Comparison of ENCODE assay signal across 8 mouse cellular contexts in genomic region chr5:13628606-13629311, GRCm38 (mm10).
DNase-seq lines count a peak whose midpoint lies in the region; ATAC-seq and TF ChIP-seq lines count a peak whose summit lies in the region.

No protein-coding gene starts in this region.

- no peak overlapping the region for H3K27ac ChIP-seq in bone marrow, adult 2 months (ENCODE audit: control insufficient read depth, insufficient read depth, low read depth, low read length, poor library complexity)
- peak overlapping the region; percentile 35; the same call in 1 of the 2 replicates for H3K27ac ChIP-seq in embryonic facial prominence, embryonic 14.5 days (replicated peaks; ENCODE audit: low read depth, low read length)
- no peak overlapping the region for H3K27ac ChIP-seq in heart, adult 2 months
- no peak overlapping the region for H3K27ac ChIP-seq in kidney, adult 2 months (ENCODE audit: insufficient read depth, low read depth, low read length)
- H3K27ac ChIP-seq in limb, embryonic 12.5 days: peak overlapping the region; percentile 56
- peak overlapping the region; percentile 29 for H3K27ac ChIP-seq in midbrain, embryonic 15.5 days

- intact Hi-C loops in heart, adult 2 months (cut with DNase I): loop anchor here (1.0 to 2.0 kb wide), 2 partner anchors 224 to 1066 kb away; no protein-coding TSS in a partner anchor

- peak overlapping the region; percentile 48 for H3K9ac ChIP-seq in embryonic facial prominence, embryonic 14.5 days (ENCODE audit: low read depth, low read length)
- no peak overlapping the region for H3K9ac ChIP-seq in heart, adult 2 months (ENCODE audit: low read depth, low read length)
- H3K9ac ChIP-seq in limb, embryonic 12.5 days (replicated peaks): peak overlapping the region; percentile 52; the same call in 1 of the 2 replicates
- peak overlapping the region; percentile 31 for H3K9ac ChIP-seq in midbrain, embryonic 15.5 days

- DNase-seq in 3T3-L1 (ENCODE audit: low read depth, low spot score): peak; percentile 94
- DNase-seq in embryonic facial prominence, embryonic 14.5 days (ENCODE audit: low spot score): peak; percentile 93
- peak; percentile 66 to 76 for DNase-seq in heart, adult 2 months
- DNase-seq in kidney, adult 2 months: peak; percentile 78
- peak; percentile 49 to 79 for DNase-seq in spleen, postnatal 4 days (ENCODE audit: low spot score in 2 of 2)

- no peaks in the 10 kb centered on the region for H3K36me3 ChIP-seq in embryonic facial prominence, embryonic 14.5 days (ENCODE audit: control insufficient read depth, insufficient read depth, low read length)
- no peaks in the 10 kb centered on the region for H3K36me3 ChIP-seq in heart, adult 2 months (ENCODE audit: control insufficient read depth, insufficient read depth, low read length)
- no peaks in the 10 kb centered on the region for H3K36me3 ChIP-seq in kidney, adult 2 months (ENCODE audit: control insufficient read depth, insufficient read depth, low read length)
- H3K36me3 ChIP-seq in limb, embryonic 12.5 days: no peaks in the 10 kb centered on the region
- H3K36me3 ChIP-seq in midbrain, embryonic 15.5 days (replicated peaks): no peaks in the 10 kb centered on the region

- 0 out of 2 replicates have a peak, but pooled peaks have one; percentile 67 for TF ChIP-seq EP300 in heart, adult 2 months (IDR thresholded peaks at IDR 0.05; ENCODE audit: insufficient read depth, low read depth, low read length)

- peak overlapping the region; percentile 40 for H3K4me3 ChIP-seq in bone marrow, adult 2 months (replicated peaks; ENCODE audit: control insufficient read depth, low read depth, low read length)
- H3K4me3 ChIP-seq in embryonic facial prominence, embryonic 14.5 days (ENCODE audit: low read depth, low read length): peak overlapping the region; percentile 40
- peak overlapping the region; percentile 42 for H3K4me3 ChIP-seq in heart, adult 2 months
- H3K4me3 ChIP-seq in kidney, adult 2 months (ENCODE audit: insufficient read depth, low read depth, low read length): peak overlapping the region; percentile 36
- H3K4me3 ChIP-seq in limb, embryonic 12.5 days (replicated peaks): peak overlapping the region; percentile 39
- peak overlapping the region; percentile 38 for H3K4me3 ChIP-seq in midbrain, embryonic 15.5 days

- peak; percentile 91 for ATAC-seq in embryonic facial prominence, embryonic 14.5 days (ENCODE audit: low read depth)
- peak; percentile 92 for ATAC-seq in limb, embryonic 12.5 days (ENCODE audit: insufficient number of reproducible peaks, insufficient read depth, low FRiP score, low TSS enrichment, low read depth)
- ATAC-seq in midbrain, embryonic 15.5 days (replicated peaks): peak; percentile 91

- no peaks in the 10 kb centered on the region for H3K9me3 ChIP-seq in embryonic facial prominence, embryonic 14.5 days (ENCODE audit: control insufficient read depth, low read length)
- no peaks in the 10 kb centered on the region for H3K9me3 ChIP-seq in limb, embryonic 12.5 days
- H3K9me3 ChIP-seq in midbrain, embryonic 15.5 days: no peaks in the 10 kb centered on the region

- H3K27me3 ChIP-seq in embryonic facial prominence, embryonic 14.5 days (replicated peaks; ENCODE audit: control insufficient read depth, insufficient read depth, low read length): no peaks in the 10 kb centered on the region
- no peaks in the 10 kb centered on the region for H3K27me3 ChIP-seq in heart, adult 2 months (ENCODE audit: control insufficient read depth, insufficient read depth, low read length)
- no peaks in the 10 kb centered on the region for H3K27me3 ChIP-seq in kidney, adult 2 months (replicated peaks; ENCODE audit: control insufficient read depth, insufficient read depth, low read length)
- H3K27me3 ChIP-seq in limb, embryonic 12.5 days: no peaks in the 10 kb centered on the region
- peaks cover 18% of the 10 kb centered on the region; the same call in 1 of the 2 replicates for H3K27me3 ChIP-seq in midbrain, embryonic 15.5 days (replicated peaks)

- H3K4me1 ChIP-seq in bone marrow, adult 2 months (ENCODE audit: control insufficient read depth, insufficient read depth, low read length): no peaks in the 10 kb centered on the region
- H3K4me1 ChIP-seq in embryonic facial prominence, embryonic 14.5 days (ENCODE audit: control insufficient read depth, insufficient read depth, low read length): peaks cover 4% of the 10 kb centered on the region; the same call in 1 of the 2 replicates
- H3K4me1 ChIP-seq in heart, adult 2 months (ENCODE audit: control insufficient read depth, insufficient read depth, low read length): no peaks in the 10 kb centered on the region
- no peaks in the 10 kb centered on the region for H3K4me1 ChIP-seq in kidney, adult 2 months (ENCODE audit: control insufficient read depth, insufficient read depth, low read length)
- peaks cover 14% of the 10 kb centered on the region for H3K4me1 ChIP-seq in limb, embryonic 12.5 days (replicated peaks)
- peaks cover 6% of the 10 kb centered on the region; the same call in 1 of the 2 replicates for H3K4me1 ChIP-seq in midbrain, embryonic 15.5 days

- peak; percentile 84 for TF ChIP-seq CTCF in bone marrow, adult 2 months (IDR thresholded peaks at IDR 0.05; ENCODE audit: control insufficient read depth, insufficient read depth, low read length)
- peak; percentile 96 for TF ChIP-seq CTCF in heart, adult 2 months (IDR thresholded peaks at IDR 0.05)
- TF ChIP-seq CTCF in kidney, adult 2 months (conservative IDR thresholded peaks at IDR 0.05; ENCODE audit: insufficient read depth, insufficient read length, low read depth, low read length): peak; percentile 91

- no peaks in the 10 kb centered on the region for H3K79me2 ChIP-seq in heart, adult 2 months (replicated peaks; ENCODE audit: control insufficient read depth, insufficient read depth, low read length)

- H3K4me2 ChIP-seq in embryonic facial prominence, embryonic 14.5 days (ENCODE audit: low read depth, low read length): peak overlapping the region; percentile 71
- peak overlapping the region; percentile 58 for H3K4me2 ChIP-seq in limb, embryonic 12.5 days
- peak overlapping the region; percentile 59 for H3K4me2 ChIP-seq in midbrain, embryonic 15.5 days

- TF ChIP-seq POLR2A in bone marrow, adult 2 months (IDR thresholded peaks at IDR 0.05; ENCODE audit: borderline replicate concordance, control insufficient read depth, low read depth, low read length): no peak
- no peak for TF ChIP-seq POLR2A in heart, adult 2 months (IDR thresholded peaks at IDR 0.05; ENCODE audit: insufficient read depth, low read depth, low read length)
- no peak for TF ChIP-seq POLR2A in kidney, adult 2 months (IDR thresholded peaks at IDR 0.05; ENCODE audit: low read depth, low read length)

- 6% methylated on average over 24 of the region's 24 CpGs for WGBS in bone marrow, adult 2 months
- 9% methylated on average over 24 of the region's 24 CpGs for WGBS in embryonic facial prominence, embryonic 14.5 days
- 10% methylated on average over 24 of the region's 24 CpGs for WGBS in heart, adult 2 months
- 6% methylated on average over 24 of the region's 24 CpGs for WGBS in kidney, adult 2 months
- WGBS in limb, embryonic 12.5 days: 8% methylated on average over 24 of the region's 24 CpGs
- 9% methylated on average over 24 of the region's 24 CpGs for WGBS in midbrain, embryonic 15.5 days

Comparison
In these comparisons a context has a peak if more than half of its experiments do, and no peak if none do; other contexts are left out.
1. H3K27ac ChIP-seq: peak in embryonic facial prominence, embryonic 14.5 days (single experiment), limb, embryonic 12.5 days (single experiment) and midbrain, embryonic 15.5 days (single experiment); none in bone marrow, adult 2 months (single experiment), heart, adult 2 months (single experiment) and kidney, adult 2 months (single experiment).
2. Peak in every context shown above with its lines, with median percentiles within 50 percentile points of each other: DNase-seq, H3K4me3 ChIP-seq, CTCF ChIP-seq, ATAC-seq and H3K4me2 ChIP-seq.